Mouse (Mus musculus): Measurements from ENCODE around the gene Ptbp3. TPM values are rescaled to one million over a fixed set of nuclear protein-coding genes. Genes with fewer than 3 reads are reported as not detected.

The Ptbp3 gene
- total RNA-seq, 1 experiment from 2014 or later = 244 TPM

DNA sequence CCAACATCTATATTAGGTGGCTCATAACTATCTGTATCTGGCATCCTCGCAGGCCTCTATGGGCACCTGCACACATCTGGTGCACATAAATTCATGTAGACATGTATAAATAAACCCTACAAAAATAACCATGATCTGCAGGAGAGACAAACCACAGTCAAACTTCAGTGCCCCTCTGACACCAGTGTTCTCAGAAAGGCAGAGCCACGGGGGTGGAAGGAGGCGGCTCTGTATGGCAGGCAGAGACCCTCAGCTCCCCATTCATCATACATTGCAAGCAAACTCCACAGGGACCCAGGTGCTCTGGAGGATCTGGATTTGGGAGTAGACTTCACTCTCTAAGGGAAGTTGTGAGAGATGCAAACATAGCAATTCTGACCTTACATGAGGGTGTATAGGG is 104.2 kb downstream of the Ptbp3 start:
- ATAC-seq (replicated peaks; ENCODE audit: low read depth, poor library complexity, severe bottlenecking) = no peak

DNA sequence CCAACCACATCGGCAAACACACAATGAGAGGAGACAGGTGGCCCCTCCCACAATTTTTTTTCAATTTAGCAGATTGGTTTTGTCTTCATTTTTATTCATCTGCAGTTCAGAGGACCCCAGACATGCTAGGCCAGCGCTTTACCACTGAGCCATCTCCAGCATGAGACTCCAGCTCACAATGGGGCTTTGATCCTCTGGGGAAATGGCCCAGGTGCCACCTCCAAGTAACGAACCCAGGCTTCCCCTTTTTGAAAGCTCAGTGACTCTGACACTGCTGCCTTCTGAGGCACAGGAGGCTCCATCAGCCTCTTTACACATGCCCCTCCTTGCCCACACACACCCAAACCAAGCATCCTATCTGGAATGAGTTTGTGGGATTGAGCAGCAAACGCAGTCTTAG is 105.1 kb downstream of the Ptbp3 start:
- peak; percentile 24 for ATAC-seq (replicated peaks; ENCODE audit: low read depth, poor library complexity, severe bottlenecking)

DNA sequence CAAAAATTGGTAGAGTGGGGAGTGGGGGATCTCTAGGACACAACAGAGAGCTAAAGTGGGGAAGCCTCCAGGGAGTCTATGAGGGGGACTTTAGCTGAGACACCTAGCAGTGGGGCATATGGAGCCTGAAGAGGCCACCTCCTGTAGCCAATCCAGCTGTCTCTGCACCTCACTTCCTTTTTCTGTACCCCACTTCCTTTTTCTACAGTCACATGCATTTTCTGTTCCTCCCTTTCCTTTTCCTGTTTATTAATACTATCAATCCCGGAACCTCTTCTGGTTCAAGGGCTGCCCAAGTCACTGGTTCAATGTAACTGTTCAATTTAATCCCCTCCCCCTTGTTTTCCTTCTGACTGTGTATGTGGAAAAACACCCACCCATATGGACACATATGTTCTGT is 107.9 kb downstream of the Ptbp3 start:
- ATAC-seq (replicated peaks; ENCODE audit: low read depth, poor library complexity, severe bottlenecking) = peak; percentile 13

DNA sequence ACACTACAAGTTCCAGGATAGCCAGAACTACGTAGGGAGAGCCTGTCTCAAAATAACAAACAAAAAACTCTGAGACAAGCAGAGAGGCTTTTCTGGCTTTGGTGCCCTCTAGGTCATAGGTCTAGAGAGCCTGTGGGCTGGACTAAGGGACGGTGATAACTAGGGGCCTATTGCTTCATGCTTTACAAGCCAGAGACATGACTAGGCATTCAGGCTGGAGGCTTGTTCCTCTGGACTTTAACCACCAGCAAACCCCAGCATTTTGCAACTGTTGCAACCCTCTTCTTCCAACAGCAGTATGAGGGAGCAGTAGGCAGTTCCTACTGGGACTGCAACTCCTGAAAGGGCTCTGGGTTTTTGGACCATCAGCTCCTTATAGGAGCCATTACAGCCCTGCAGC is 109.2 kb downstream of the Ptbp3 start:
- peak; percentile 72 for ATAC-seq (replicated peaks; ENCODE audit: low read depth, poor library complexity, severe bottlenecking)

DNA sequence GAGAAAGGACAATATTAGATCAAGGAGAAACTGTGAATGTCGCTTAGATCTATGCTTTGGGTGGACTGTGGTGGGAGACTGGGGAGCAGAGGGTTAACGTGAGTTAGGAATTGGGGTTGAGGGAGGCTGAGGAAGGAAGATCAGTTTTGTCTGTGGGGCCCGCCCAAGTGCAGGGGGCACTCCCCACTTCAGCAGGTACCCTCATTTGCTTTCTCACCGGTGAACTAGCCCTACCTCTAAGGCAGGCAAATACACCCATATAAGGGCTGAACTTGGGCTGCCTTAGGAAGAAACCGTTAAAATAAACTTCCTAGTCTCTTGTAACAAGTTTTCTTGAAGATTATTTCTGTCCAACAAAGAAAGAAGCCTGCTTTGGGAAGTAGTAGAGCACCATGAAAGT is 110.1 kb downstream of the Ptbp3 start:
- ATAC-seq (replicated peaks; ENCODE audit: low read depth, poor library complexity, severe bottlenecking) = no peak

DNA sequence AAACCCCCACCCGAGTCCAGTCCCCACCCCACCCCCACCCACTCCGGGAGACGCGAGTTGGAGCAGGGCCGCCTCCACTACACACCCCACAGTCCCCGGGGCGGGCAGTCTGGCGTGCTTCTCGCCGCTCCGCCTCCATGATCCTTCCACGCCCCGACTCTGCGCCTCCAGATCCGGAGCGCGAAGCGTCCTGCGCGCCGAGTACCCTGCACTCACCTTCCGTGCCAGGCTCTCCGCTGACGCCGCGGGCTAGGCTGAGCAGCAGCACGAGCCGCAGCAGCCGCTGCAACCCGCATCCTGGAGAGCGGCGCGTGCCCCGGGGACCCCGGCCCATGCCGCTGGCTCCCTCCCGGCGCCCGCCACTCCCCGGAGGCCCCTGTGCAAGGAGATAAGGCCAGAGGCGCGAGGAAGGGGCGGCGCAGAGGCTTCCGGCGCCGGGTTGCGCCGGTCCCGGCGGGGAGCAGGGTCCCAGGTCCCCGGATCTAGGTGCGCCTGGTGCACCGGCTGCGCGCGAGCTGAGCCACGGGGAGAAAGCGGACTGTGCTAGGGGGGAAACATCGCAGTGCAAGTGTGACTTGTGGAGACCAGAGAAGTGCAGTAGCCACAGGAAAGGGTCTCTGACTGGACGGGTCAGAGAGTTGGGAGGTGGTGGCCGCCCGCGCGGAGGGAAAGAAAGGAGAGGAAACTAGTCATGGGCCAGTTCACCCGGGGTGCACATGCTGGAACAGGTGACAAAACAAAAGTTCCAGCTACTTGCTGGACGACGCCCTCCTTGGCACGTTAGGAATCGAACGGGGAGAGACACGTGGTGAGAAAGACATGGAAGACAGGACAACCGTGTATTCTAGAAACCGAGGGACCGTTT is 110.9 kb downstream of the Ptbp3 start, which contains the start of gene Susd1:
TSS of gene Susd1 (minus strand) at position 644 of the 865 bp plus-strand sequence.
- ATAC-seq (replicated peaks; ENCODE audit: low read depth, poor library complexity, severe bottlenecking) = peak; percentile 40

DNA sequence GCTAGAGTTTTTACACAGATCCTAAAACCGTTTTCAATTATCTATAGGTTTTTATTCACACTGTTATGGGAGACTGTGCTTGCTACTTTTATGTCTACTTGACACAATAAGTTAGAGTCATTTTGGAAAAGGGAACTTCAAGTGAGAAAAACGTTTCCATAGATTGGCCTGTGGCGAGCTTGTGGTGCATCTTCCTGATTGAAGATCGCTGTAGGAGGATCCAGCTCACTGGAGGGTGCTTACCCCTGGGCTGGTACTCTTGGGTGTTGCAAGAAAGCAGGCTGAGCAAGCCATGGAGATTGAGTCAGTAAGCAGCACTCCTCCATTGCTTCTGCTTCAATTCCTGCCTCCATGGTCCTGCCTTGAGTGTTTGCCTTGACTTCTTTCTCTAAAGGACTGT is 113.2 kb downstream of the Ptbp3 start:
- peak; percentile 51 for ATAC-seq (replicated peaks; ENCODE audit: low read depth, poor library complexity, severe bottlenecking)

DNA sequence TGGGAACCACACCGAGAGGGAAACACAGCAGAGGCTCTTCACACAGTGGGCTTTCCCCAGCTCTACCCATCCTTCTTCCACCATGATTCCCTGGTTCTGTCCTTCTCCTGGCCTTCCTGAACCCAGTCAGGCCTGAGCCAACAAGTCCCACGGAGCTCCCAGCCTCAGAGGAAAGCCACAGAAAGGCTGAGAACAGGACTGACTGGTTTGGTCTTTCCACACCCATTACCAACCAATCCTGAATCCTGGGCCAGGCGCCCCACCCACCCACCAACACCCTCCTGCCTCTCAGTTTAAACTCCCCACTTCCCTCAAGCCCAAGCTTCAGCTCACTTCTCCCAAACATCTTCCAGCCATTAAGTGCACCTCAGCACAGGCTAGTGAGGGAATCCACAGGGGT is 115.1 kb downstream of the Ptbp3 start:
- ATAC-seq (replicated peaks; ENCODE audit: low read depth, poor library complexity, severe bottlenecking) = no peak

DNA sequence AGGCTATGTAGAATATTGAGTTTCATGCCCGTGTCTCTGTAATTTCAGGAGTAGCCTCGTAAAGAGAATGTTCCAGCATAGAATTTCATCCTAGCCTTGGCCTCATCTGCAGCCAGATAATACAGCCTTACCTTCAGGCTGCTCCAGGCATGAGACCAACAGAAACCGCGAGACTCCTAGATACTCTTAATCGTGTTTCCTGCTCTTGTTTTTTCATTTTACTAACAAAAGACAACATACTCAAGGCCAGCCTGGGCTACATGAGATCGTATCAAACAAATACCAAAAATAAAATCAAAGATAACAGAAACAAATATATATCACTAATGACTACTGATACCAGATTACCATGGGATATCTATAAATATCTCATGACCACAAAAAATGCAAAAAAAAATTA is 120.0 kb downstream of the Ptbp3 start:
- ATAC-seq (replicated peaks; ENCODE audit: low read depth, poor library complexity, severe bottlenecking) = no peak

DNA sequence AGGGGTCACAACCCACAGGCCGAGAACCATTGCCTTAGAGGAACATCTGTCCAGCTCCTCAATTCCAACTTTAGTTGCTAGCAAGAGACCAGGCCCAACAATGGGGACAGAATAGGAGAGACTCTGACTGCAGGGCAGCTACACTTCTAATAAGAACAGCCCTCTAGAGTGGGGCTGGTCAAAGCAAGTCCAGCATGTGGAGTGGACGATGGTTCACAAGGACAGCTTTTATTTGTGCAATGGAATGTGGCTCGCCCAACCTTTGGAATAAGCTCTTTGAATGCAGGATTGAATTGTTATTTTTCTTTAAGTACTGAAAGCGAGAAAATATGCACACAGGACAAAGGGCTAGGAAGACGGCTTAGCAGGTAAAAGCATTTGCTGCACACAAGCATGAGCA is 122.7 kb downstream of the Ptbp3 start:
- no peak for ATAC-seq (replicated peaks; ENCODE audit: low read depth, poor library complexity, severe bottlenecking)

DNA sequence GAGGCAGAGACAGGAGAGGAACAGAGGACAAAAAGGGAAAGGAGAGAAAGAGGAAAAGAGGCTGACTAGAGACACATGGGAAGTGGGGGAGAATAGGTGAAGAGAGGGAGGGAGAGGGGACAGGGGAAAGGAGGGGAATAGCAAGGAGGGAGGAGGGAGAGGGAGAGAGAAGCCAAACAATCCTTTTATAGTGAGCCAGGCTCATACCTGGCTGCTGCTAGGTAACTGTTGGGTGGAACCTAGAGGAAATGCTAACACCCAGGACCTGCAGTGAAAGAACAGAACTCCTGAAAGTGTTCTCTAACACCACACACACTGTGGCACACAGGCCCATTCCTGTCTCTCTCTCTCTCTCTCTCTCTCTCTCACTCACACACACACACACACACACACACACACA is 126.4 kb downstream of the Ptbp3 start:
- no peak for ATAC-seq (replicated peaks; ENCODE audit: low read depth, poor library complexity, severe bottlenecking)

DNA sequence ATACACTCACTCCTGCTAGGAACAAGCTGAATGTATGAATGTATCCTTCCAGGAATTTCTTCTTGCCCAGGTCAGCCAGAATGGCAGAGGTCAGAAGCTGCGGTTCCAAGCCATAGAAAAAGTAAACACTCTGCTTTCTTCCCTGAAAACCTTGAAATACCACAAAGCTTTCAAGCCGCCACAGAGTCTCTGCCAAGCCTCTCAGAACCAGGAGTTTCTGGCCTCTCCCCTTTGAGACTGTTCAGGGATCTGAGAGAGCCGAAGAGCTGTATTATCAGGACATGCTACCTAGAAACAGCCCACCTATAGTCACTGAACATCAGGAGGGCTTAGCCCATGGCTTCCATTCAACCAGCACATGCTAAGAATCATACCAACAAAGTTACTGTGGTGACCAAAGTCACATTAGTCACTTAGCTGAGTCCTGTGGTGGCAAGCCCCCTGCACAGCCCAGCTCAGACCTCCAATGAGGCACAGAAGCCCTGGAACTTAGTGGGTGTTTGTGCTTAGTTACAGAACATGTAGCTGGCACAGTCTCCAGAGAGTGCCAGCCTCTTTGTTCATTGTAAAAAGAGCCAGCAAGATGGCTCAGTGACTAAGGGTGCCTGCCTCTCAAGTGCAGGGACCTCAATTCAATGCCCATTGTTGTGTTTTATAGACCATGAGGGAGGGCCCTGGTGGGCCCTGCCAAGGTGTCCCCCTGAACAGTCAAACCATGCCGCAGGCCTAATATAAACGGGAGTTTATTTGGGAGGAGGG is 127.0 kb downstream of the Ptbp3 start:
- ATAC-seq (replicated peaks; ENCODE audit: low read depth, poor library complexity, severe bottlenecking) = no peak

Other genes with a start within 250 kb of the Ptbp3 start
- gene Susd1, start 110.7 kb downstream of the Ptbp3 start, total RNA-seq (2017) = 104 and 126 TPM in 2 replicates
- 30.1 and 46.0 TPM in 2 replicates for gene Hsdl2, start 32.2 kb upstream of the Ptbp3 start, total RNA-seq (2017)
- gene E130308A19Rik, start 76.8 kb upstream of the Ptbp3 start, total RNA-seq (2017) = 6.6 and 11.1 TPM in 2 replicates